Mouse (Mus musculus) midbrain, embryonic 16.5 days (tissue): ENCODE results near the gene Cherp. TPM values are rescaled to one million over a fixed set of nuclear protein-coding genes. Genes with fewer than 3 reads are reported as not detected.

Experiments
- ATAC-seq: fragments of 200-750 bp; cut with Nextera tagmentation; 2 replicates; pipeline ENCODE4 v1.8.0; 2017; ENCODE audit warnings: moderate TSS enrichment
- H3K27ac ChIP-seq: fragments of 300-500 bp; sonication (generic); 2 replicates; pipeline ENCODE4 v1.5.1; 2014; ENCODE audit warnings: mild to moderate bottlenecking, low read length, mixed read lengths
- H3K27me3 ChIP-seq: fragments of 300-500 bp; sonication (generic); 2 replicates; pipeline ENCODE4 v1.6.1; 2014; ENCODE audit warnings: low read depth, low read length, mixed read lengths; ENCODE audit not compliant: control insufficient read depth, insufficient read depth
- H3K36me3 ChIP-seq: fragments of 300-500 bp; sonication (generic); 2 replicates; pipeline ENCODE4 v1.6.1; 2014; ENCODE audit warnings: mild to moderate bottlenecking, low read length, moderate library complexity, mixed read lengths; ENCODE audit not compliant: control insufficient read depth, insufficient read depth
- H3K4me1 ChIP-seq: fragments of 300-500 bp; sonication (generic); 2 replicates; pipeline ENCODE4 v1.6.1; 2014; ENCODE audit warnings: mild to moderate bottlenecking, low read length, mixed read lengths; ENCODE audit not compliant: control insufficient read depth, insufficient read depth
- H3K4me2 ChIP-seq: fragments of 300-500 bp; sonication (generic); 2 replicates; pipeline ENCODE4 v1.6.1; 2014; ENCODE audit warnings: mild to moderate bottlenecking, low read length, mixed read lengths
- H3K4me3 ChIP-seq: fragments of 300-500 bp; sonication (generic); 2 replicates; pipeline ENCODE4 v1.5.1; 2014; ENCODE audit warnings: low read depth, mild to moderate bottlenecking, low read length, moderate library complexity, mixed read lengths
- H3K9ac ChIP-seq: fragments of 300-500 bp; sonication (generic); 2 replicates; pipeline ENCODE4 v1.6.1; 2014; ENCODE audit warnings: low read depth, low read length, mixed read lengths
- H3K9me3 ChIP-seq: fragments of 300-500 bp; sonication (generic); replicated peaks from 2 replicates; pipeline ENCODE4 v1.6.1; 2014; ENCODE audit warnings: mild to moderate bottlenecking, low read length, mixed read lengths; ENCODE audit not compliant: control insufficient read depth, poor library complexity, severe bottlenecking
- WGBS: fragments of 180-500 bp; shearing (Covaris S2); extraction: QIAGEN DNeasy Blood & Tissue Kit; methylation state at CpG from one replicate; pipeline ENCODE4 v1.1.7; 2014; 5-methylcytosine and 5-hydroxymethylcytosine counted together
- polyA plus RNA-seq: library from polyadenylated mRNA; unstranded; fragments of >200 nt; fragmentation: Nextera tagmentation; extraction: Ambion mirVana; gene quantifications from 2 replicates; pipeline ENCODE4 v1.2.1, GENCODE M21; 2015

Gene Cherp
- polyA plus RNA-seq, result 55.3 and 55.7 TPM in 2 replicates

- under 1% methylated on average over 78 of the region's 80 CpGs for WGBS
- H3K4me1 ChIP-seq, result peaks cover 21% of the 10 kb centered on the region
- peak within 1 kb of the TSS; percentile 100 for H3K4me2 ChIP-seq
- peak within 1 kb of the TSS; percentile 82 for H3K9ac ChIP-seq
- peaks cover 22% of the 10 kb centered on the region for H3K36me3 ChIP-seq
- H3K27me3 ChIP-seq, result no peaks in the 10 kb centered on the region
- peak within 1 kb of the TSS; percentile 87 for H3K4me3 ChIP-seq
- ATAC-seq, result peak; percentile 97
- peak within 1 kb of the TSS; percentile 90 for H3K27ac ChIP-seq
- H3K9me3 ChIP-seq, result no peaks in the 10 kb centered on the region
Measured at GRCm38 (mm10) chr8:72474826-72475546, at the start of gene Cherp. Cherp (minus strand) TSS chr8:72475226.

DNA sequence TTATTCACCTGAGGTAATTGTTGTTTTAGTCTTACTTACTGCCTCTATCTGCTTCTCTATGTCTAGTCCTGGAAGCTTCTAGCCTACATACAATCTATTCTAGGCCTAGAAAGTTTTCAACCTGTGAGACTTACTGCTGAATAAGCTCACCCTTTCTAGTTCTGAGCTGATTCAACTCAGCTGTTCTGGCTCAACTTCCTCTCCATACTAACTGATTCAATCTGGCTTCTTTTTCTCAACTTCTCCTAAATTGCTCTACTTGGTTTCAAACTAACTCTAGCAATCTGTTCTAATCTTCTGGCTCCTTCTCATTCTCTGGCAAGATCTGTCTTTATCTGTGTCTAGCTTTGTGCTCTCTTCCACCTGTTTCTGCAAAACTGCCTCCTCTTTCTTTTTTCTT is 46.9 kb upstream of the Cherp start:
- Histone ChIP-seq H3K27me3 (no peaks in the 10 kb centered on the region), H3K9me3 (no peaks in the 10 kb centered on the region), H3K4me1 (no peaks in the 10 kb centered on the region), H3K4me2 (no peak overlapping the region), H3K9ac (no peak overlapping the region), H3K27ac (no peak overlapping the region), H3K36me3 (no peaks in the 10 kb centered on the region), H3K4me3 (no peak overlapping the region)
- no peak for ATAC-seq

DNA sequence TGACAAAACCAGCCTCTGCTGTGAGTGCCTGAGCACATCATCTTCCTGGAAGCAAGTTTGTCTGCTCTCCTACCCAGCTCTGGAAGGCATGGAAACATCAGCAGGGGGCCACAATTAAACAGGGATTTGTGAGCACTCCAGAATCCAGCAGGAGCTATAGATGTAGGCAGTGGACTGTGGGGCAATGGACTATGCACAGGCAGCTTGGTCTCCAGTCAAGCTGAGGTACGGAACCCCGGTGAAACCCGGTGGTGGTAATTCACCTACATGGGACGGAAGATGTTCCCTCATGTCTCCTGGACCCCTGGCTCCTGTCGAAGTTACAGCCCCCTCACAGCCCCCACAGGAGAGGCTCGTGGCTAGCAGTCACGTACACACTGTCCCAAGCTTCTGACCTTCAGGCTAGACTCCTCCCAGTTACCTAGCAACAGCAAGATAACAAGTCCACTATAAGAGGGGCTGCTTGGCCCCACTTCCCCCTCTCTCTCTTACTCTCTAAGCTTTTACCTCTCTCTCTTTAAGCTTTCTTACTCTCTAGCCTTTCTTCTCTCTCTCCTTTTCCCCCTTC is 42.5 kb upstream of the Cherp start:
- Histone ChIP-seq H3K4me1 (no peaks in the 10 kb centered on the region), H3K4me3 (no peak overlapping the region), H3K27ac (no peak overlapping the region), H3K27me3 (no peaks in the 10 kb centered on the region), H3K4me2 (no peak overlapping the region), H3K9ac (no peak overlapping the region), H3K9me3 (no peaks in the 10 kb centered on the region), H3K36me3 (no peaks in the 10 kb centered on the region)
- 76% methylated on average over 7 of the region's 7 CpGs for whole genome bisulfite sequencing
- ATAC-seq, result no peak

DNA sequence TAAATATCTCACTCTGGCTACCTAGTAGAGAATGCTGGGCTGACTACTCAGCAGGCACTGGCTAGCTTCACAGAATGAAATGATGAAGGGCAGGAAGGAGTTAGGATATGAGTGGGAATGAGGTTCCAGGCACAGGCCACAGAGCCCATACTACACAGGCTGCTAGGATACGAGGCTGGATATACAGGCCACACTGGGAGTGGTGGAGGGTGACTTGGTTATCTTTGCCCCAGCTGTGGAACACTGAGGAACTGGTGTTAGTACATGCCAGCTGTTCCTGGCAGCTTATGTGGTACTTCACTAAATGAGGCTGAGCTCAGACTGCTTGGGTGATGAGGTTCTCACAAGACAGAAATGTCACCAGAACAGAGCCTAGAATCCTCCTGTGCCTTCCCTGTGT is 38.1 kb upstream of the Cherp start:
- H3K27ac ChIP-seq, result no peak overlapping the region
- H3K4me2 ChIP-seq, result no peak overlapping the region
- H3K36me3 ChIP-seq, result no peaks in the 10 kb centered on the region
- 89% methylated on average over 1 of the region's 1 CpGs for WGBS
- H3K9me3 ChIP-seq, result no peaks in the 10 kb centered on the region
- H3K4me1 ChIP-seq, result no peaks in the 10 kb centered on the region
- ATAC-seq, result no peak
- no peak overlapping the region for H3K4me3 ChIP-seq
- no peaks in the 10 kb centered on the region for H3K27me3 ChIP-seq
- no peak overlapping the region for H3K9ac ChIP-seq

DNA sequence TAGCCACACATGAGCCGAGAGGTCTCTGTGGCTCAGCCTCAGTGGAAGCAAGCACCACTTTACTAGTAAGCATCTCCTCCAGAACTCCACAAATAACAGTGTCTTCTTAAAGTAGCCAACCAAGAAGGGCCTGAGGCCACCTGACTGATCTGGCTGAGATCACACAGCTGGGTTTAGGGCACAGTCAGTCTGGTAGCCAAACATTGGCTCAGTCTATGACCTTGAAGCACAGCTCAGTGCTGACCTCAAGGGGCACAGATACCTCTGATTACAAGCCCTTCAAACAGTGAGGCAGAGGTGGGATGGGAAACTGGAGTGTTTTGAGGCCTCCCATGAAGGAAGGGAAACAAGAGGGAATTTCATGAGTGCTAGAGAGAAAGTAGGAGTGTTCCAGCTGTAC is 37.6 kb upstream of the Cherp start:
- Histone ChIP-seq H3K27ac (no peak overlapping the region), H3K36me3 (no peaks in the 10 kb centered on the region), H3K4me1 (no peaks in the 10 kb centered on the region), H3K27me3 (no peaks in the 10 kb centered on the region), H3K9ac (no peak overlapping the region), H3K4me3 (no peak overlapping the region), H3K9me3 (no peaks in the 10 kb centered on the region), H3K4me2 (no peak overlapping the region)
- WGBS, result 88% methylated on average over 1 of the region's 1 CpGs
- no peak for ATAC-seq

- H3K4me3 ChIP-seq, result no peak overlapping the region
- H3K4me1 ChIP-seq, result peaks cover 4% of the 10 kb centered on the region; the same call in 1 of the 2 replicates
- no peaks in the 10 kb centered on the region for H3K9me3 ChIP-seq
- no peak overlapping the region for H3K4me2 ChIP-seq
- H3K36me3 ChIP-seq, result no peaks in the 10 kb centered on the region
- no peak overlapping the region for H3K9ac ChIP-seq
- no peaks in the 10 kb centered on the region for H3K27me3 ChIP-seq
- 90% methylated on average over 1 of the region's 1 CpGs for WGBS
- ATAC-seq, result no peak
- H3K27ac ChIP-seq, result no peak overlapping the region
Measured at GRCm38 (mm10) chr8:72507505-72507904, 32.5 kb upstream of the Cherp start.

DNA sequence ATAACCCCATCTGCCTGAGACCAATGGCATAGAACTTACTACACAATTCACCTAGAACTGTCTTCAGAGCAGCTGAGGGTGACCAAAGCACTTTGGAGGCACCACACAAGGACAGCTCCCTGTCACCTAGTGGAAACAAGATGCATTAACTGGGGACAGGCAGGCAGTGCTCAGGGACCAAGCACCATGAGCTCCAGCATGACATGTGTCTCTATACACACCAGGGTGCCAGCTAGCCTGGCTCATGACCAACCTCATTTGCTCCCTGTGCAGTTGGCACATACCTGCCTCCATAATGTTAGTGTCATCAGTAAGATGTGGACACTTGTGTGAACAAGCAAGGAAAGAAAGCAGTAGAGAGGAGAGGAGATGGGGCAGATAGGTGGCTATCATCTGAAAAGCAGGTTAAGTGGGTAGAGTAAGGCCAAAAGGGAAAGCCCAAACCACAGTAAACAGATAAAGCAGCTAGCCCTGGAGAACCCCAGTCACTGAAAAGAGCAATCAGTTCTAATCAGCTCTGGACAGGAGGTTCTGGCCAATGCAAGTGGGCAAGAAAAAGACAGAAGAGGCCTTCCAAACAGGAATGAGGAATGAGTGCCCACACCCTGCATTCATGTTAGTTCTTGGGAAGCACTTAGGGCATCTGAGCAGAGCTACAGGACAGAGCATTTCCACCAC is 29.8 kb upstream of the Cherp start:
- Histone ChIP-seq H3K4me1 (peaks cover 4% of the 10 kb centered on the region; the same call in 1 of the 2 replicates), H3K36me3 (no peaks in the 10 kb centered on the region), H3K27me3 (no peaks in the 10 kb centered on the region), H3K9me3 (no peaks in the 10 kb centered on the region), H3K4me2 (no peak overlapping the region), H3K9ac (no peak overlapping the region), H3K4me3 (no peak overlapping the region), H3K27ac (no peak overlapping the region)
- ATAC-seq, result no peak

DNA sequence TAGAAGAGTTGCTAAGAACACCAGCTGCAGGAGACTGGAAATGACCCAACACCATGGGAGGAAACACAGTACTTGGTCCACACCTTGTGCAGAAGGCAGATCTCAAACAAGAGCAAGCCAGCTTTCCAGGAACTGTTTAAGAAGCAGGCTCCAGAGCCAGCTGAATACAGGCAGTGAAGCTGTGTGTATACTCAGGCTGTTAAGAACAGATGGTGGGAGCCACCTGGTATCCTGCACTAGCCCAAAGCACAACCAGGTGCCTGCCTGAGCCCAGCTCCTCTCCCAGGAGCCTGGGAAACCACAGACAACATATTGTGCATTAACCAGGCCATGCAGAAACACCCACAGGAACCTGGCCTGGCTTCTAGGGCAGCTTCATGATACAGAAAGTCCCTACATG is 29.1 kb upstream of the Cherp start:
- Histone ChIP-seq H3K9ac (no peak overlapping the region), H3K4me2 (no peak overlapping the region), H3K4me3 (no peak overlapping the region), H3K9me3 (no peaks in the 10 kb centered on the region), H3K27me3 (no peaks in the 10 kb centered on the region), H3K36me3 (no peaks in the 10 kb centered on the region), H3K4me1 (peaks cover 4% of the 10 kb centered on the region; the same call in 1 of the 2 replicates), H3K27ac (no peak overlapping the region)
- no peak for ATAC-seq

DNA sequence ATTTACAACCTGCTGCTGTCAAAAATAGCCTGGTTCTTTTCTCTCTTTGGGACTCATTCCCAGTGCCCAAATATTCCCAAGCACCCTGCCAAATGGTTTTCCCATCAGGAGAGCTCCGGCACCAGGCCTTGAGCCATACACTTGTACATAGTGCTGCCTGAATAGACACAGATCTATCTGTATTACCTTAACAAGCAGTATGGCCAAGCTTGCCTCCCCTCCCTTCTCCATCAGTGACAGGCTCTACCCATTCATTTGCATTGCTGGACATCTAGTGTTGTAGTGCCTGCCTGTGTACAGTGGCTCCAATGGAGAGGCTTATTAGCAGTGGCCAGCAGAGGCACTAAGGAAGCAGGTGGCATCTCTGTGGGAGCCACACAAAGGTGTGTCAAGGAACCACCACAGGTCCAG is 25.5 kb upstream of the Cherp start:
- no peak for ATAC-seq
- no peak overlapping the region for H3K9ac ChIP-seq
- WGBS, result 97% methylated on average over 1 of the region's 1 CpGs
- H3K4me1 ChIP-seq, result peaks cover 4% of the 10 kb centered on the region; the same call in 1 of the 2 replicates
- no peak overlapping the region for H3K4me3 ChIP-seq
- peaks cover 11% of the 10 kb centered on the region for H3K36me3 ChIP-seq
- H3K9me3 ChIP-seq, result no peaks in the 10 kb centered on the region
- H3K27me3 ChIP-seq, result no peaks in the 10 kb centered on the region
- H3K4me2 ChIP-seq, result no peak overlapping the region
- no peak overlapping the region for H3K27ac ChIP-seq
